Mouse (Mus musculus): ENCODE measurements around the gene Fbxo24.

GRCm38 (mm10) chr5:137652474-137652873 lies 23.7 kb upstream of the Fbxo24 start:
- TF ChIP-seq CTCF (IDR thresholded peaks at IDR 0.05; ENCODE audit: borderline replicate concordance, insufficient read depth, low read depth, low read length) (peak; percentile 71), POLR2A (IDR thresholded peaks at IDR 0.05; ENCODE audit: borderline replicate concordance, insufficient read depth, low read length) (no peak)

Data from cerebellum, adult 2 months (tissue).